Mouse (Mus musculus) lung, embryonic 15.5 days (tissue): Measurements from ENCODE around the gene Colgalt1. TPM values are rescaled to one million over a fixed set of nuclear protein-coding genes. Genes with fewer than 3 reads are reported as not detected.

Source experiments
- ATAC-seq: fragments of 200-750 bp; cut with Nextera tagmentation; 2 replicates; pipeline ENCODE4 v1.8.0; 2017; ENCODE audit warnings: moderate number of reproducible peaks, borderline replicate concordance; ENCODE audit not compliant: low FRiP score, low TSS enrichment; ENCODE audit errors: extremely low read depth
- H3K27ac ChIP-seq: fragments of 300-500 bp; sonication (generic); 2 replicates; pipeline ENCODE4 v1.5.1; 2015; ENCODE audit warnings: moderate library complexity, mild to moderate bottlenecking, inconsistent platforms
- H3K27me3 ChIP-seq: fragments of 300-500 bp; sonication (generic); 2 replicates; pipeline ENCODE4 v1.6.1; 2015; ENCODE audit warnings: inconsistent platforms
- H3K36me3 ChIP-seq: fragments of 300-500 bp; sonication (generic); 2 replicates; pipeline ENCODE4 v1.6.1; 2015; ENCODE audit warnings: inconsistent platforms
- H3K4me1 ChIP-seq: fragments of 300-500 bp; sonication (generic); 2 replicates; pipeline ENCODE4 v1.6.1; 2015; ENCODE audit warnings: inconsistent platforms
- H3K4me2 ChIP-seq: fragments of 300-500 bp; sonication (generic); 2 replicates; pipeline ENCODE4 v1.6.1; 2015; ENCODE audit warnings: inconsistent platforms, mild to moderate bottlenecking, moderate library complexity
- H3K4me3 ChIP-seq: fragments of 300-500 bp; sonication (generic); 2 replicates; pipeline ENCODE4 v1.5.1; 2015; ENCODE audit warnings: mild to moderate bottlenecking, inconsistent platforms
- H3K9ac ChIP-seq: fragments of 300-500 bp; sonication (generic); 2 replicates; pipeline ENCODE4 v1.6.1; 2015; ENCODE audit warnings: inconsistent platforms
- H3K9me3 ChIP-seq: fragments of 300-500 bp; sonication (generic); 2 replicates; pipeline ENCODE4 v1.6.1; 2016; ENCODE audit warnings: inconsistent platforms
- WGBS: fragments of 180-500 bp; shearing (Covaris S2); methylation state at CpG from one replicate; pipeline ENCODE4 v1.1.7; 2015; 5-methylcytosine and 5-hydroxymethylcytosine counted together
- polyA plus RNA-seq: library from polyadenylated mRNA; unstranded; fragments of >200 nt; fragmentation: Nextera tagmentation; extraction: Ambion mirVana; gene quantifications from 2 replicates; pipeline ENCODE4 v1.2.1, GENCODE M21; 2015

Gene Colgalt1
- polyA plus RNA-seq, 1 experiment from 2014 or later = 79.3 TPM

- no peak overlapping the region for H3K9ac ChIP-seq
- peak overlapping the region; percentile 79 for H3K4me2 ChIP-seq
- no peaks in the 10 kb centered on the region for H3K9me3 ChIP-seq
- peaks cover 17% of the 10 kb centered on the region for H3K27me3 ChIP-seq
- no peaks in the 10 kb centered on the region for H3K36me3 ChIP-seq
- H3K4me1 ChIP-seq = peaks cover 16% of the 10 kb centered on the region
- 3% methylated on average over 64 of the region's 65 CpGs for WGBS
- peak; percentile 6; the same call in 1 of the 2 replicates for ATAC-seq
- no peak overlapping the region for H3K27ac ChIP-seq
- peak overlapping the region; percentile 37 for H3K4me3 ChIP-seq
Measured at GRCm38 (mm10) chr8:71601939-71602665, 8.7 kb upstream of the Colgalt1 start.

GRCm38 (mm10) chr8:71602666-71603334 lies 8.0 kb upstream of the Colgalt1 start:
- H3K9ac ChIP-seq = 0 out of 2 replicates have a peak overlapping the region, but pooled peaks have one; percentile 17
- peak overlapping the region; percentile 79 for H3K4me2 ChIP-seq
- H3K27ac ChIP-seq = no peak overlapping the region
- H3K4me1 ChIP-seq = peaks cover 16% of the 10 kb centered on the region
- whole genome bisulfite sequencing = 1% methylated on average over 32 of the region's 32 CpGs
- H3K4me3 ChIP-seq = peak overlapping the region; percentile 37
- H3K36me3 ChIP-seq = no peaks in the 10 kb centered on the region
- ATAC-seq = peak; percentile 87
- no peaks in the 10 kb centered on the region for H3K9me3 ChIP-seq
- peaks cover 17% of the 10 kb centered on the region for H3K27me3 ChIP-seq

GRCm38 (mm10) chr8:71604021-71604420 lies 6.8 kb upstream of the Colgalt1 start:
- Histone ChIP-seq H3K4me2 (no peak overlapping the region), H3K36me3 (no peaks in the 10 kb centered on the region), H3K27ac (no peak overlapping the region), H3K27me3 (peaks cover 17% of the 10 kb centered on the region), H3K4me1 (peaks cover 16% of the 10 kb centered on the region), H3K9me3 (no peaks in the 10 kb centered on the region), H3K9ac (no peak overlapping the region), H3K4me3 (no peak overlapping the region)
- WGBS = 52% methylated on average over 7 of the region's 7 CpGs
- no peak for ATAC-seq

GRCm38 (mm10) chr8:71612141-71612540 lies 1.3 kb downstream of the Colgalt1 start:
- no peak for ATAC-seq
- peak overlapping the region; percentile 63 for H3K9ac ChIP-seq
- 20% methylated on average over 5 of the region's 5 CpGs for WGBS
- H3K4me3 ChIP-seq = peak overlapping the region; percentile 61
- H3K27ac ChIP-seq = no peak overlapping the region
- H3K36me3 ChIP-seq = peaks cover 23% of the 10 kb centered on the region
- peak overlapping the region; percentile 78 for H3K4me2 ChIP-seq
- H3K4me1 ChIP-seq = peaks cover 21% of the 10 kb centered on the region
- no peaks in the 10 kb centered on the region for H3K27me3 ChIP-seq
- no peaks in the 10 kb centered on the region for H3K9me3 ChIP-seq

- no peak for ATAC-seq
- 32% methylated on average over 4 of the region's 4 CpGs for WGBS
- no peak overlapping the region for H3K9ac ChIP-seq
- peaks cover 21% of the 10 kb centered on the region for H3K4me1 ChIP-seq
- H3K4me3 ChIP-seq = no peak overlapping the region
- H3K27me3 ChIP-seq = no peaks in the 10 kb centered on the region
- H3K36me3 ChIP-seq = peaks cover 36% of the 10 kb centered on the region
- no peak overlapping the region for H3K27ac ChIP-seq
- no peaks in the 10 kb centered on the region for H3K9me3 ChIP-seq
- H3K4me2 ChIP-seq = no peak overlapping the region
Measured at GRCm38 (mm10) chr8:71613418-71613817, 2.6 kb downstream of the Colgalt1 start.

- Histone ChIP-seq H3K4me1 (no peaks in the 10 kb centered on the region), H3K27me3 (no peaks in the 10 kb centered on the region), H3K9me3 (peaks cover 5% of the 10 kb centered on the region; the same call in 1 of the 2 replicates), H3K4me3 (no peak overlapping the region), H3K36me3 (peaks cover 79% of the 10 kb centered on the region), H3K9ac (no peak overlapping the region), H3K27ac (no peak overlapping the region), H3K4me2 (no peak overlapping the region)
- 96% methylated on average over 2 of the region's 2 CpGs for WGBS
- no peak for ATAC-seq
Measured at GRCm38 (mm10) chr8:71619786-71620185, 9.0 kb downstream of the Colgalt1 start.

- Histone ChIP-seq H3K4me2 (no peak overlapping the region), H3K9ac (no peak overlapping the region), H3K36me3 (peaks cover 41% of the 10 kb centered on the region), H3K27me3 (peaks cover 2% of the 10 kb centered on the region), H3K4me3 (no peak overlapping the region), H3K4me1 (peaks cover 30% of the 10 kb centered on the region), H3K27ac (no peak overlapping the region), H3K9me3 (peaks cover 5% of the 10 kb centered on the region; the same call in 1 of the 2 replicates)
- 83% methylated on average over 1 of the region's 1 CpGs for WGBS
- ATAC-seq = no peak
Measured at GRCm38 (mm10) chr8:71625088-71625487, 14.3 kb downstream of the Colgalt1 start.

- no peak for ATAC-seq
- Histone ChIP-seq H3K27ac (peak overlapping the region; percentile 72), H3K9me3 (peaks cover 5% of the 10 kb centered on the region; the same call in 1 of the 2 replicates), H3K36me3 (peaks cover 27% of the 10 kb centered on the region), H3K4me2 (no peak overlapping the region), H3K4me1 (peaks cover 30% of the 10 kb centered on the region), H3K4me3 (no peak overlapping the region), H3K27me3 (peaks cover 10% of the 10 kb centered on the region), H3K9ac (no peak overlapping the region)
- WGBS = 84% methylated on average over 9 of the region's 9 CpGs
Measured at GRCm38 (mm10) chr8:71626753-71627152, 16.0 kb downstream of the Colgalt1 start.

- peaks cover 20% of the 10 kb centered on the region for H3K36me3 ChIP-seq
- peak overlapping the region; percentile 72 for H3K27ac ChIP-seq
- WGBS = 41% methylated on average over 9 of the region's 9 CpGs
- ATAC-seq = no peak
- H3K9me3 ChIP-seq = peaks cover 4% of the 10 kb centered on the region; the same call in 1 of the 2 replicates
- no peak overlapping the region for H3K4me3 ChIP-seq
- no peak overlapping the region for H3K9ac ChIP-seq
- 0 out of 2 replicates have a peak overlapping the region, but pooled peaks have one; percentile 97 for H3K4me2 ChIP-seq
- H3K27me3 ChIP-seq = peaks cover 10% of the 10 kb centered on the region
- peaks cover 30% of the 10 kb centered on the region for H3K4me1 ChIP-seq
Measured at GRCm38 (mm10) chr8:71627265-71628099, 16.7 kb downstream of the Colgalt1 start.

GRCm38 (mm10) chr8:71628396-71629095 lies 17.7 kb downstream of the Colgalt1 start:
- peaks cover 10% of the 10 kb centered on the region for H3K36me3 ChIP-seq
- H3K27ac ChIP-seq = peak overlapping the region; percentile 72
- peak overlapping the region; percentile 60 for H3K9ac ChIP-seq
- H3K4me2 ChIP-seq = peak overlapping the region; percentile 97
- peaks cover 18% of the 10 kb centered on the region for H3K27me3 ChIP-seq
- peaks cover 30% of the 10 kb centered on the region for H3K4me1 ChIP-seq
- no peak for ATAC-seq
- 6% methylated on average over 16 of the region's 16 CpGs for WGBS
- H3K9me3 ChIP-seq = no peaks in the 10 kb centered on the region
- H3K4me3 ChIP-seq = peak overlapping the region; percentile 58

GRCm38 (mm10) chr8:71629096-71629697 lies 18.4 kb downstream of the Colgalt1 start:
- Histone ChIP-seq H3K4me1 (peaks cover 32% of the 10 kb centered on the region), H3K9ac (peak overlapping the region; percentile 60), H3K4me3 (peak overlapping the region; percentile 58), H3K4me2 (peak overlapping the region; percentile 97), H3K27ac (peak overlapping the region; percentile 72), H3K27me3 (peaks cover 25% of the 10 kb centered on the region), H3K36me3 (peaks cover 3% of the 10 kb centered on the region; the same call in 1 of the 2 replicates), H3K9me3 (no peaks in the 10 kb centered on the region)
- under 1% methylated on average over 55 of the region's 55 CpGs for WGBS
- peak; percentile 83 for ATAC-seq
